Mouse (Mus musculus): Measurements from ENCODE around the gene Gli2. TPM values are rescaled to one million over a fixed set of nuclear protein-coding genes. Genes with fewer than 3 reads are reported as not detected.

The Gli2 gene
- polyA plus RNA-seq (2014; fragmentation: Nextera tagmentation; extraction: Ambion mirVana): 3.4 and 3.6 TPM in 2 replicates

DNA sequence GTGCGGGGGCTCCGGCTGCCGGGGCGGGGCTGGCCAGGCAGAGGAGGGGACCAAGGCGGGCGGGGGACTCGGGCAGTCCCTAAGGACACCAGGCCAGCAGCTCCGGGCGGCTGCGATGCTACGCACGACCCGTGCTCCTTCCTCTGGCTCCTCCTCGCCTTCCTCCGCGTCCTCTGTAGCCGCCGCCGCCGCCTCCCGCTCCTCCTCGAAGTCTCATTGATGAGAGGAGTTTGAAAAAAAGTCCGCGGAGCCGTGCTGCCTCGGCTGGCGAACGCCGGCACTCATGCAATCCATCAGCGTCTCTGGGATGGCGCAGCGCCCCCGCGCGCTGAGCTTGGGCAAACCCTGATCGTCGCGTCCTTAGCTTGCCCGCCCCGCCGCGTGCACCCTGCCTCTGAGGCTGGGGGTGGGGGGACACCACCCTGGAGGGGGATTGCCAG lies at the start of gene Gli2:
Gene Gli2 (minus strand): TSS at position 218 of the 440 bp plus-strand sequence.
- H3K27ac ChIP-seq (ENCODE audit: low read depth, low read length): peak within 1 kb of the TSS; percentile 64; the same call in 1 of the 2 replicates
- H3K4me2 ChIP-seq: peak within 1 kb of the TSS; percentile 86
- H3K36me3 ChIP-seq (ENCODE audit: control insufficient read depth, insufficient read depth, low read length): no peaks in the 10 kb centered on the region
- peak within 1 kb of the TSS; percentile 53 for H3K4me3 ChIP-seq (ENCODE audit: low read depth, low read length)
- ATAC-seq (replicated peaks; ENCODE audit: low FRiP score) (peak; percentile 72), DNase-seq (ENCODE audit: low spot score) (peak; percentile 80)
- WGBS: under 1% methylated on average over 42 of the region's 42 CpGs
- H3K9me3 ChIP-seq (ENCODE audit: control insufficient read depth, low read length): peaks cover 2% of the 10 kb centered on the region; the same call in 1 of the 2 replicates
- peak within 1 kb of the TSS; percentile 51 for H3K9ac ChIP-seq (ENCODE audit: low read depth, low read length)
- peaks cover 3% of the 10 kb centered on the region; the same call in 1 of the 2 replicates for H3K4me1 ChIP-seq (replicated peaks; ENCODE audit: control insufficient read depth, insufficient read depth, low read length)
- peaks cover 66% of the 10 kb centered on the region for H3K27me3 ChIP-seq (replicated peaks; ENCODE audit: control insufficient read depth, insufficient read depth, low read length)

DNA sequence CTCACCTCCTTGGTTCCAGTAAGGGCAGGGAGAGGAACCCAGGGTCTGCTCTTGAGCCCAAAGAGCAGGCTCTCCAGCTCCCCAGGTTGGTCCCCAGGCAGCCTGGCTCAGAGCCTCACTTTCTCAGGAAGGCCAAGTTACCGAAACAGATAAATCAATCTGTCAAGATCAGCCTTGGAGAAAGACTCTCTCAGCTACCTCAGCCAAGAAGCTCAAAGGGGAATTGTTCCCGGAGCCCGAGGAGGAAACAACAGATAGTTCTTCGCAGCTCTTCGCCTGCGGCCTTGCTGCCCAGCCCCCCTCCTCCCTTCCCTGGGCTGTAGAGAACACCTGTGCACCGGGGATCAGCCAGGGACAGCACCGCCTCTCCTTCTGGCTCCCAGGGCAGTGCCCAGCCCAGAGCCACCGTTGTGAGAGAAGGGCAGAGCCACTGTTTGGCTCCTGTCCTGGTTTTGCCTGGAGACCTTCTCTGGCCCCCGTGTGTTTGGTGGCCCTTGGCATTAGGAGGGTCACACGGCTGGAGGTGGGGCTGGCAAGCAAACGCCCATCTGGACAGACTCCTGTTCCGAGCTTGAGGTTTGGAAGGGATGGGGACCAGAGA lies 44.6 kb upstream of the Gli2 start:
- ATAC-seq (replicated peaks; ENCODE audit: low FRiP score) (no peak), DNase-seq (ENCODE audit: low spot score) (no peak)
- Histone ChIP-seq H3K27me3 (replicated peaks; ENCODE audit: control insufficient read depth, insufficient read depth, low read length) (no peaks in the 10 kb centered on the region), H3K27ac (ENCODE audit: low read depth, low read length) (no peak overlapping the region), H3K4me1 (replicated peaks; ENCODE audit: control insufficient read depth, insufficient read depth, low read length) (no peaks in the 10 kb centered on the region), H3K9ac (ENCODE audit: low read depth, low read length) (no peak overlapping the region), H3K4me2 (no peak overlapping the region), H3K4me3 (ENCODE audit: low read depth, low read length) (no peak overlapping the region), H3K9me3 (ENCODE audit: control insufficient read depth, low read length) (no peaks in the 10 kb centered on the region), H3K36me3 (ENCODE audit: control insufficient read depth, insufficient read depth, low read length) (no peaks in the 10 kb centered on the region)
- WGBS: 52% methylated on average over 13 of the region's 13 CpGs

DNA sequence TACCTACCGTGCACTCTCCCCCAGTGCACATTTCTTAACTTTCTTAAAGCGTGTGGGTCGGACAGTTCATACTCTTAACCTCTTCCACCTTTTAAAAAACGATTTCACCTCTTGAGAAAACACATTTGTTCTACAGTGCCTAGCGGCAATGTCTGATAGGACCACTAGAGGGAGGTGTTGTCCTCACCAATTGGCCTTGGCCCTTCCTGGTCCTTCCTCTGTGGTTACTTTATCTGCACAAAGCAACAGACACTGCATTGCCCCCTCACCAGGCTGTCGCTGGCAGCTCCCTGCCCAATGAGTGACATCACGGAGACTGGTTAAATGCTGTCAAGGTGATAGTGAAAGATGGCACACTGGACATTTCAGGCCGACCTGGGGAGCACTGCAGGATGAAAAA lies 40.3 kb upstream of the Gli2 start:
- Histone ChIP-seq H3K27me3 (replicated peaks; ENCODE audit: control insufficient read depth, insufficient read depth, low read length) (no peaks in the 10 kb centered on the region), H3K27ac (ENCODE audit: low read depth, low read length) (no peak overlapping the region), H3K9ac (ENCODE audit: low read depth, low read length) (no peak overlapping the region), H3K4me2 (no peak overlapping the region), H3K9me3 (ENCODE audit: control insufficient read depth, low read length) (no peaks in the 10 kb centered on the region), H3K4me3 (ENCODE audit: low read depth, low read length) (no peak overlapping the region), H3K36me3 (ENCODE audit: control insufficient read depth, insufficient read depth, low read length) (no peaks in the 10 kb centered on the region), H3K4me1 (replicated peaks; ENCODE audit: control insufficient read depth, insufficient read depth, low read length) (no peaks in the 10 kb centered on the region)
- DNase-seq (ENCODE audit: low spot score) (peak; percentile 53), ATAC-seq (replicated peaks; ENCODE audit: low FRiP score) (peak; percentile 53)
- WGBS: 14% methylated on average over 8 of the region's 8 CpGs

GRCm38 (mm10) chr1:119089887-119090620 lies 36.6 kb upstream of the Gli2 start:
- Histone ChIP-seq H3K4me2 (no peak overlapping the region), H3K36me3 (ENCODE audit: control insufficient read depth, insufficient read depth, low read length) (no peaks in the 10 kb centered on the region), H3K27me3 (replicated peaks; ENCODE audit: control insufficient read depth, insufficient read depth, low read length) (no peaks in the 10 kb centered on the region), H3K9me3 (ENCODE audit: control insufficient read depth, low read length) (no peaks in the 10 kb centered on the region), H3K4me1 (replicated peaks; ENCODE audit: control insufficient read depth, insufficient read depth, low read length) (no peaks in the 10 kb centered on the region), H3K9ac (ENCODE audit: low read depth, low read length) (no peak overlapping the region), H3K27ac (ENCODE audit: low read depth, low read length) (no peak overlapping the region), H3K4me3 (ENCODE audit: low read depth, low read length) (no peak overlapping the region)
- ATAC-seq (replicated peaks; ENCODE audit: low FRiP score) (no peak), DNase-seq (ENCODE audit: low spot score) (no peak)
- WGBS: 77% methylated on average over 18 of the region's 18 CpGs

DNA sequence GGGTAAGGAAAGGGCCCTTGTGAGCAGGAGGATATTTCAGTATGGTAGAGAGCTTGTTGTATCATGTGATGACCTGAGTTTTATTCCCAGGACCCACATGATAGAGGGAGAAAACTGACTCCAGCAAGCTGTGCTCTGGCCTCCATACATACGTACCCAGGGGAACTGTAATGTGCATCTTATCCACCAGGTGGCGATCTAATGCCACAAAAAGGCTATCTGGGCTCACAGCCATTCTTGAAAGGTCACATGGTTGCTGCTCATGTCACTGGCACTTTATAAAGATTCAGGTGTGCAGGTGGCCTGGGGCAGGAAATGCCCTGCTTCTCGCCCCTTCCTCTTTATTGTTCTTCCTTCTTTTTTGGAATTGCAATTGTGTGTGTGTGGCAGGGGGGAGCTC lies 34.1 kb upstream of the Gli2 start:
- no peaks in the 10 kb centered on the region for H3K27me3 ChIP-seq (replicated peaks; ENCODE audit: control insufficient read depth, insufficient read depth, low read length)
- H3K27ac ChIP-seq (ENCODE audit: low read depth, low read length): no peak overlapping the region
- H3K9me3 ChIP-seq (ENCODE audit: control insufficient read depth, low read length): no peaks in the 10 kb centered on the region
- H3K4me2 ChIP-seq: no peak overlapping the region
- H3K4me1 ChIP-seq (replicated peaks; ENCODE audit: control insufficient read depth, insufficient read depth, low read length): 0 out of 2 replicates have a peak, but pooled peaks cover 2% of the 10 kb centered on the region
- no peak overlapping the region for H3K4me3 ChIP-seq (ENCODE audit: low read depth, low read length)
- no peak overlapping the region for H3K9ac ChIP-seq (ENCODE audit: low read depth, low read length)
- H3K36me3 ChIP-seq (ENCODE audit: control insufficient read depth, insufficient read depth, low read length): no peaks in the 10 kb centered on the region
- ATAC-seq (replicated peaks; ENCODE audit: low FRiP score) (peak; percentile 60), DNase-seq (ENCODE audit: low spot score) (peak; percentile 60)
- WGBS: 19% methylated on average over 3 of the region's 3 CpGs

DNA sequence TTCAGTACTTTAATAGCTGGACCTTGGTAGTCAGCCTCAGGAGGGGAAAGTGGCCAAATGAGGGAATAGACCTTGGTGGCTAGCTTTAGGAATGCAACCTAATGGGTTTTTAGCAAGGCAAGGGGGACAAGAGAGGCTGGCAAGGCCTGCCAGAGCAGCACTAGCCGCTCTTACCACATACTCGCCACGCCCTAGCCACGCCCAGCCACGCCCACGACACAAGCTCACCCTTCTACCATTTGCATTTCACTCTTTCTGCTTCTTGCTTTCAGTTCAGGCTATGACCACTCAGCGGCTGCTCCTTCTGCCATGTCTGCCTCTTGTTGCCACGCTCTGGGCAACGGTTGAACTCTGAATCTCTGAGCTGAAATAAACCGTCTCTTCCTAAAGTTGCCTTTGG lies 32.4 kb upstream of the Gli2 start:
- no peak overlapping the region for H3K4me2 ChIP-seq
- no peak overlapping the region for H3K4me3 ChIP-seq (ENCODE audit: low read depth, low read length)
- no peaks in the 10 kb centered on the region for H3K36me3 ChIP-seq (ENCODE audit: control insufficient read depth, insufficient read depth, low read length)
- no peaks in the 10 kb centered on the region for H3K27me3 ChIP-seq (replicated peaks; ENCODE audit: control insufficient read depth, insufficient read depth, low read length)
- H3K9me3 ChIP-seq (ENCODE audit: control insufficient read depth, low read length): no peaks in the 10 kb centered on the region
- H3K27ac ChIP-seq (ENCODE audit: low read depth, low read length): no peak overlapping the region
- ATAC-seq (replicated peaks; ENCODE audit: low FRiP score): no peak; the same call in 1 of the 2 replicates
- H3K4me1 ChIP-seq (replicated peaks; ENCODE audit: control insufficient read depth, insufficient read depth, low read length): 0 out of 2 replicates have a peak, but pooled peaks cover 2% of the 10 kb centered on the region
- WGBS: 42% methylated on average over 10 of the region's 10 CpGs
- DNase-seq (ENCODE audit: low spot score): no peak
- no peak overlapping the region for H3K9ac ChIP-seq (ENCODE audit: low read depth, low read length)

DNA sequence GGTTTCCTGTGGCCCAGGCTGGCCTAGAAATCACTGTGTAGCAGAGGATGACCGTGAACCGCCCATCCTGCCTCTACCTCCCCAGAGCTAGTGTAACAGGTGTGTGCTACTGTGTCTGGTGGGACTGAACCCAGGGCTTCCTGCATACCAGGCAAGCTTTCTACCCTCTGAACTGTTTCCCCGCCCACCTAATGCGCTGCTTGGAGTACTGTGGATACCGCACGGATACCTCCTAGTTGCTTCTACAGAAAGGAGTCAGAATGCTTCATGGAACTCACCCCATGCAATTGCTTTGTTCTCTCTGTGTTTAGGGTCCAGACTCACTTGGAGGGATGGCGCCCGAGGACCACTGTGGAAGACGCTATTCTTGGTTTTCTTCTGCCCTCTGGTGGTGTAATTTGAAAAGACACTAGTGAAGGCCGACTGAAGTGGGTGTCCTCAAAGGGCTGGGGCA lies 30.1 kb upstream of the Gli2 start:
- no peak overlapping the region for H3K27ac ChIP-seq (ENCODE audit: low read depth, low read length)
- no peaks in the 10 kb centered on the region for H3K36me3 ChIP-seq (ENCODE audit: control insufficient read depth, insufficient read depth, low read length)
- no peak for DNase-seq (ENCODE audit: low spot score)
- 0 out of 2 replicates have a peak, but pooled peaks have one; percentile 19 for ATAC-seq (replicated peaks; ENCODE audit: low FRiP score)
- no peak overlapping the region for H3K9ac ChIP-seq (ENCODE audit: low read depth, low read length)
- no peaks in the 10 kb centered on the region for H3K27me3 ChIP-seq (replicated peaks; ENCODE audit: control insufficient read depth, insufficient read depth, low read length)
- 18% methylated on average over 10 of the region's 10 CpGs for WGBS
- no peaks in the 10 kb centered on the region for H3K9me3 ChIP-seq (ENCODE audit: control insufficient read depth, low read length)
- H3K4me2 ChIP-seq: 0 out of 2 replicates have a peak overlapping the region, but pooled peaks have one; percentile 28
- H3K4me3 ChIP-seq (ENCODE audit: low read depth, low read length): no peak overlapping the region
- H3K4me1 ChIP-seq (replicated peaks; ENCODE audit: control insufficient read depth, insufficient read depth, low read length): 0 out of 2 replicates have a peak, but pooled peaks cover 2% of the 10 kb centered on the region

DNA sequence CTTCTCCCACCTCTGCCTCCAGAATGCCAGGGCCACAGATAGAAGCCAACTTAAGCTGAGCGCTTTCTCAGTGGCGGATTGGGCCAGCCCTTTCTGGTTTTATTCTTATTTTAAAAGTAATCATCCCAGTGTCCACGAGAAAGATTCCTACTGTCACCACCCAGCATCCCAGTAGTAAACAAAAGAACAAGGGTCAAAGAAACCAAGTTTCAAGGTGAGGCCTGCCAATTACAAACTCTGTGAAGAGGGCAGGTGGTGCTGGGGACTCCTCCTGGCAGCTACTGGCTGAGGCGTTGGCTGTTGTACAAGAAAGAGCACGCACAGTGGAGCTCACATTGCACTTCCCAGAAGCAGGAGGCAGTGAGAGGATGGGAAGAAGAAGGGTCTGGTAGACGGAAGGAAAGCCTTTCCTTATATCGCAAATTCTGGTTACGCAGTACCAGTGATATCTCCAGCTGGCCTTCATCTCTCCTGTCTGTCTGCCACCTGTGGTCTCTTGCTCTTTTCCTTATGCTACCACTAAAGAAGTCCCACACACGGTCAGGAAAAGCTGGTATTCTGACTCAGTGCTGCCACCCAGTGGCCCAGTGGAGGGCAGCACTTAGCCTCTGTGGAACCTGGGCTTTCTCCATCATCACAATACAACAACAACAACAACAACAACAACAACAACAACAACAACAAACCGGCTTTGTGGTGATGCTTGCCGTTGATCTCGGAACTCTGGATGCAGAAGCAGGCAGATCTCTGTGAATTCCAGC lies 29.0 kb upstream of the Gli2 start:
- 0 out of 2 replicates have a peak, but pooled peaks cover 2% of the 10 kb centered on the region for H3K4me1 ChIP-seq (replicated peaks; ENCODE audit: control insufficient read depth, insufficient read depth, low read length)
- H3K36me3 ChIP-seq (ENCODE audit: control insufficient read depth, insufficient read depth, low read length): no peaks in the 10 kb centered on the region
- no peak overlapping the region for H3K9ac ChIP-seq (ENCODE audit: low read depth, low read length)
- peak; percentile 54 for DNase-seq (ENCODE audit: low spot score)
- H3K4me2 ChIP-seq: no peak overlapping the region
- H3K27me3 ChIP-seq (replicated peaks; ENCODE audit: control insufficient read depth, insufficient read depth, low read length): peaks cover 7% of the 10 kb centered on the region; the same call in 1 of the 2 replicates
- H3K4me3 ChIP-seq (ENCODE audit: low read depth, low read length): no peak overlapping the region
- no peak overlapping the region for H3K27ac ChIP-seq (ENCODE audit: low read depth, low read length)
- peak; percentile 37; the same call in 1 of the 2 replicates for ATAC-seq (replicated peaks; ENCODE audit: low FRiP score)
- no peaks in the 10 kb centered on the region for H3K9me3 ChIP-seq (ENCODE audit: control insufficient read depth, low read length)
- 39% methylated on average over 12 of the region's 12 CpGs for WGBS
